Mouse (Mus musculus) gastrocnemius, postnatal 4 days (tissue): ENCODE measurements around the gene Pygm. TPM values are rescaled to one million over a fixed set of nuclear protein-coding genes. Genes with fewer than 3 reads are reported as not detected.
A peak's percentile ranks its signal among the peaks of the same experiment; 100 is the strongest.

Source experiments
- DNase-seq, 2 experiments: peaks; one replicate each; pipeline ENCODE4 v3.0.0; 2021 to 2022; ENCODE audit warnings: low spot score in 2 of 2, mixed read lengths in 2 of 2
- total RNA-seq, 2 experiments: library from RNA; stranded (reverse); gene quantifications; 2 replicates each; pipeline ENCODE4 v1.2.3; 2021

Gene Pygm
- total RNA-seq, 2 experiments from 2014 or later = 2,079 to 2,155 TPM

DNA sequence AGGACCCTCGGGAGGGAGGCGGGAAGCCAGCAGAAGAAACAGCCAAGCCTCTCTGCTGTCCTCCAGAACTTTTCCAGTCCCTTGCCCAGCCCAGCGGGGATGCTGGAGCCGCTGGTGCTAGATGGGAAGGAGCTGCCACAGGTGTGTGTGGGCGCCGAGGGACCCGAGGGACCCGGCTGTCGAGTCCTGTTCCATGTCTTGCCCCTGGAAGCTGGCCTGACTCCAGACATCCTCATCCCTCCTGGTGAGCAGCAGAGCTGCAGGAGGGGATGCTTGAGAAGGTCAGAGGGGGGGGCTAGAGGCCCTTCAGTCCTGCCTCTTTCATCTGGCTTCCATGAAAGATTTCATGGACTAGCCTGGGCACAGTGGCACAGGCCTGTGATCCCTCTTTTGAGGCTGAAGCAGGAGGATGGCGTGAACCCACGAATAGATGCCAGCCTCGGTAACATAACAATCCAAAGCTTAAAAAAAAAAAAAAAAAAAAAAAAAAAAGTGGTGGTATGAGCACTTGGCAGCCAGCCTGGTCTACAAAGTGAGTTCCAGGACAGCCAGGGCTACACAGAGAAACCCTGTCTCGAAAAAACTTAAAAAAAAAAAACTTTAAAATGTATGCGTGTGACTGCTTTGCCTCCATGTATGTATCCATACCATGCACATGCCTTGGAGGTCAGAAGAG is 32.6 kb upstream of the Pygm start:
- no peak for DNase-seq

- no peak for DNase-seq
These were observed 32.1 kb upstream of the Pygm start for GRCm38 (mm10) chr19:6352107-6352505.

DNA sequence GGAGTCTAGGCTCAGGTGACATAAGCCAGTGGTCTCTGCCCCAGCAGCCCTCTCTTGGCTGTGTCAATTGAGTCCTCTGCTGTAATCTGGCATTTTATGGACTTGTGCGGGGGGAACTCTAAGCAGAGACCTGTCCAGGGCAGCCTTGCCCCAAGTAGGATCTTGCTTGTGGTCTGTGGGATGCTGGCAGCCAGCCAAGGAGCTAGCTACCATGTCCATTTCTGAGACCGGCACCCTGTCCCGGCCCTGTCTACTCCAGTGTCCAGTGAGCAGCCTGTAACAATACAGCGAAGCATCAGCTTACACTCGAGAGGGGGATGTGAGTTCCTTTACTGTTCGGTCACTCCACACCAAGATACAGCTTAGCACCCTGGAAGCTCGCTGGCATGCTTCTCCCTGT is 30.2 kb upstream of the Pygm start:
- no peak for DNase-seq

GRCm38 (mm10) chr19:6361291-6361690 is 22.9 kb upstream of the Pygm start:
- DNase-seq = no peak

GRCm38 (mm10) chr19:6363091-6363410 is 21.1 kb upstream of the Pygm start:
- DNase-seq = no peak

DNA sequence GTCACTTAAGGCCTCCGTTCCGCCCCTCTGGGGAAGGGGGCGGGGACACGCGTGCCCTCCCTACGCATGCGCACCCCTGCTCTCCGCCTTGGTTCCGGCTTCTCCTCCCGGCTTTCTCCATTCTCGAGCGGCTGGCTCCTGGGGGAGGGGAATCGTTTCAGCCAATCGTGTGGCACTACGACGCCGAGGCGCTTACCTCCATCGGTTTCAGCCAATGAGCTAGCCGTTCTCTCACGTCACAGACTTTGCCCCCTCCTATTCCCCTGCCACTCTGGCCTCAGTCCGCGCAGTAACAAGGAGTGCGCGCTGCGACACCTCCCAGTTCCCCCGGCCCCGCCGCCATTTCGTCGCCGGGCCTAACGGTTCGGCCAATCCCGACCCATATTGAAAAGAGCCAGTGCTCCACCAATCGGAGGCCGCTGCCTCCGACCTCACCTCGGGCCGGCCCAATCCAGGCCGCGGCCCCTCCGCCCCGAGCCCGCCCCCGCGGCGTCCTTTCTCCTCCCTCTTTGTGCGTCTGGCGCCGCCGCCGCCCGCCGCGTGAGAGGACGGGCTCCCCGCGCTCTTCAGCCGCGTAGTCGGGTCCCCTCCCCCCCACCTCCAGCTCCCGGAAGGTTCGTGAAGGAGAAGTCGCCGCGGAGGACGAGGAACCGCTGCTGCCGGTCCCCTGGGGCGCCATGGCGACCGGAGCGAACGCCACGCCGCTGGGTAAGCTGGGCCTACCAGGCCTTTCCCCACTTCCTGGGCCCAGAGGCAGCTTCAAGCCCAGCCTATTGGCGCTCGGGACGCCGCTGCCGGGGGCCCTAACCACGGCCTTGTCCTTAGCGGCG is 20.6 kb upstream of the Pygm start, which contains the start of gene Sf1:
Sf1 (plus strand) TSS at position 280 of the 830 bp plus-strand sequence.
- peak; percentile 99 for DNase-seq

- DNase-seq = peak; percentile 85 to 94
These were observed 19.9 kb upstream of the Pygm start for GRCm38 (mm10) chr19:6364317-6364725.

DNA sequence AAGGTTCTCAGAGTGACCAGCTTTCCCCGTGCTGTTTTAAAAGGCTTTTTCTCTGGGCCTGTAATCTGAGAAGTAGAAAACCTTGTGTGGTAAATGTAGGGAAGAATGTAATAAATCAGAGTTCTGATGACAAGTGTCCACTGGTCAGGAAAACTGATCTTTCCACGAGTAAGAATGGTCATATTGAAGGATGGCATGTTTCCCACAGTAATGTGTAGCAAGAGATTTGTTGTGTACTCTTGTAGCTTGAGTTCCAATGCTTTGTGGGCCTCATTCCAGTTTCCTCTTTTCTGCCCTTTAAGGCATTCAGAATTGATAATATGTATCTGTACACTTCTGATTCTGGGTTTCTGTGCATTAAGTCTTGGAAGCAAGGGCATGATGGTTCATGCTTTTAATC is 19.4 kb upstream of the Pygm start:
- DNase-seq = no peak

DNA sequence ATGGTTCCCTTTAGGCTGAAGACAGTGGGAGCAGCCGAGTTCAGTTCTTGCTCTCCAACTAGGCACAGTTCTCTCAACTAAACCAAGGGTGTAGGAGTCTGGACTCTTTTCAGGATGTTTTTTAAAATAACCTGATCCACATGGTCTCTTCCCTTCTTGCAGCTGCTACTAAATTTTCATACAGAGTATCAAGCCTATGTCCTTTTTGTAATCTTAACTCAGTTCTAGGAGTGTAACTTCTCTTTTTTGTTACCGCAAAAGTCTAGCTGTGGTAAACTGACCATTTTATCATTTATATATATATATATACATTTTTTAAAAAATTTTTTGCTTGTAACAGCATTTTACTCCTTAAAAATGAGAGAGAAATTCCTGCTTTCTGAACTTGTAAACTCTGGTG is 14.0 kb upstream of the Pygm start:
- DNase-seq = no peak

- DNase-seq = no peak
These were observed 11.8 kb upstream of the Pygm start for GRCm38 (mm10) chr19:6372433-6372832.

DNA sequence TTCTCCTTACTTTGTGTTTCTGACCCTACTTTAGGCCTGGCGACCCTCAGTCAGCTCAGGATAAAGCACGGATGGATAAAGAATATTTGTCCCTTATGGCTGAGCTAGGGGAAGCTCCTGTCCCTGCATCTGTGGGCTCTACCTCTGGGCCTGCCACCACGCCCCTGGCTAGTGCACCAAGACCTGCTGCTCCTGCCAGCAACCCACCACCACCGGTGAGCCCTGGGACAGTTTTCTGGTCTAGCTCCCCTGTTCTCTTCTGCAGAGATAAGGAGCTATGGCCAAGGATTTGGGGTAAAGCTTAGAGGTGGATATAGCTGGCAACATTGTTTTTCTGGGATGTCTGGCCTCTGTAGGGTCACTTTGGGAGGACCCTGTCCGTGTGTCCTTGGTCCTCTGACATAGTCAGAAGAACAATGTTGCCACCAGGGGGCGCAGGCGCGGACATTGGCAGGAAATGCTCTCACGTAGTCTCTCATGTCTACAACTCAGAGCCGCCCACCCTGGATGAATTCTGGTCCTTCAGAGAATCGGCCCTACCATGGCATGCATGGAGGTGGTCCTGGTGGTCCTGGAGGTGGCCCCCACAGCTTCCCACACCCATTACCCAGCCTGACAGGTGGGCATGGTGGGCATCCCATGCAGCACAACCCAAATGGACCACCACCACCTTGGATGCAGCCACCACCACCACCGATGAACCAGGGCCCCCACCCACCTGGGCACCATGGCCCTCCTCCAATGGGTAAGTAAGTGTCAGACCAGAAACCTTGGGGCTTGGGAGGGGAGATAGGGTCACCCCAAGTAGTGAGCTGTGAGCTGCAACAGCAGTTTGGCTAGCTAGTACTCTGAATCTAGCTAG is 10.4 kb upstream of the Pygm start:
- DNase-seq = peak; percentile 84 to 90

GRCm38 (mm10) chr19:6374571-6374970 is 9.6 kb upstream of the Pygm start:
- no peak for DNase-seq

DNA sequence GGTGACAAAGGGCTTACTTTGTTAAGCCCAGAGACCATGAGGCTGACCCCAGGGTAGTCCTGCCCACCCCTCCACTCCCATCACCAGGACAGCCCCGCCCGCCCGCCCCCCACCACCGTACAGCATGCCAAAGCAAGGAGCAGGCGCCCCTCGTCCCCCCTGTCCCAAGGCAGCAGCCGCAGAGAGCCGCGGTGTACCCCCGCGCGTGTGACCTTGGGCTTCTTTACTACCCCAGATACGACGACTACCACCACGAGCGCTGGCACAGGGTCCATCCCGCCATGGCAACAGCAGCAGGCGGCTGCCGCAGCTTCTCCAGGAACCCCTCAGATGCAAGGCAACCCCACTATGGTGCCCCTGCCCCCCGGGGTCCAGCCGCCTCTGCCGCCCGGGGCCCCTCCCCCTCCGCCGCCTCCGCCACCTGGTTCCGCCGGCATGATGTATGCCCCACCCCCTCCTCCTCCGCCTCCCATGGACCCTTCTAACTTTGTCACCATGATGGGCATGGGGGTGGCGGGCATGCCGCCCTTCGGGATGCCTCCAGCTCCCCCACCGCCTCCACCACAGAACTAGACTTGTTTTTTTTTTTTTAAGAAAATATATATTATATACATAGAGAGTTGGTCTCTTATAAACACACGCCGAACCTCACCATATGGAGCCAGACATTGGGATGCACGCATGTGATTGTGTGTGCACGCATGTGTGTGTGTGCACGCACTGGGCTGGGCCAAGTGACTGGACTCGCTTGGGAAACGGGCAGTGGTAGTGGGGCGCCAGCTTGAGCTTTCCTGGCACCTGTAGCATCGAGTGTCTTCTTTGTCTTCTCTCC is 8.6 kb upstream of the Pygm start:
- no peak for DNase-seq

GRCm38 (mm10) chr19:6376255-6376564 is 8.0 kb upstream of the Pygm start:
- peak; percentile 61 to 69 for DNase-seq

DNA sequence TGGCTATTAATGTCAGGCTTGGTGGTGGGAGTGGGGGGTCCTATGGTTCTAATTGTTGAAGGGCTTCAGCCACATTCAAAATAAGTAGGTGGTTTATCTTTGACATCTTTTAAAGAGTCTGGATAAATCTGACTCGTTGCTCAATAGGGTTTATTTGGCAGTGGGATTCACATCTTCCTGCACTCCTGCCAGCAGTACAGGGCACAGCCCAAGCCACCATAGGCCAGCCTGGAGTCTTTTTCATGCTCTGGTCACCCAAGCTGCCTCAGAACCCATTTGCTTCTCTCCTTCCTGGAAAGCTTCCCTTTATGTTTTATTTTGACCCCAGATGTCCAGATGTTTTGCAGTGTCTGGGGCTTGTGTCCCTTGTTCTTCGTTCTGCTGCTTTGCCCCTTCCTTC is 7.6 kb upstream of the Pygm start:
- DNase-seq = no peak

DNA sequence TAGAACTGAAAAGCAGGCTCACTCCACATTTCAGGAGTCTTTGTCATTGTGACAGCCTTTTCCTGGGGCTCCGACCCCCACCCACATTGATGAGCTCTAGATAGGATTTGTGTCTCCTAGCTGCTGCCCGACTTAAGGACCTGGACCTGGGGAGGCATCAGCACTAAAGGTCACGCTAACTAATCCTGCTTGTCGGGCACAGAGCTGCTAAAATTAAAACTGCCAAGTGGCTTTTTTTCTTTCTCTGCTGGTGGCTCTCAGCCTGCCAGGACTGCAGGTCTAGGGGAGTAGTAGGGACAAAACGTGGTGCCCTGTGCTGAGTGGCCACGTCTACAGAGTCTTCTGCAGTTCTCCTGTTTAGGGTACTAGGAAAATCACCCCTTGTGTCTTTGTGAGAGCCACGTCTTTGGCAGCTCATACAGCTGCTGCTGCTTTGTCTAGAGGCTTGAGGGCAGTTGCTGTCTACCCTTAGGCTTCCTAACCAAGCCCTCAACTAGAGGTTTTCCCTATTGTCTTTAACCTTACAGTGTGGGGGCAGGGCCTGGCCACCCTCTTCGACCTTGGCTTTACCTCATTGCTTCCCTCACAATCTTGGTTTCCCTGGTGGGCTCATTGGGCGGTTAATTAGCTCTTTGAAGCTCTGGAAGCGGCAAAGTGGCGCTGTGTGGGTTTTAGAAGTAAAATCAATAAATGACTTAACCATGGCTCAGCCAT is 6.7 kb upstream of the Pygm start:
- no peak for DNase-seq

DNA sequence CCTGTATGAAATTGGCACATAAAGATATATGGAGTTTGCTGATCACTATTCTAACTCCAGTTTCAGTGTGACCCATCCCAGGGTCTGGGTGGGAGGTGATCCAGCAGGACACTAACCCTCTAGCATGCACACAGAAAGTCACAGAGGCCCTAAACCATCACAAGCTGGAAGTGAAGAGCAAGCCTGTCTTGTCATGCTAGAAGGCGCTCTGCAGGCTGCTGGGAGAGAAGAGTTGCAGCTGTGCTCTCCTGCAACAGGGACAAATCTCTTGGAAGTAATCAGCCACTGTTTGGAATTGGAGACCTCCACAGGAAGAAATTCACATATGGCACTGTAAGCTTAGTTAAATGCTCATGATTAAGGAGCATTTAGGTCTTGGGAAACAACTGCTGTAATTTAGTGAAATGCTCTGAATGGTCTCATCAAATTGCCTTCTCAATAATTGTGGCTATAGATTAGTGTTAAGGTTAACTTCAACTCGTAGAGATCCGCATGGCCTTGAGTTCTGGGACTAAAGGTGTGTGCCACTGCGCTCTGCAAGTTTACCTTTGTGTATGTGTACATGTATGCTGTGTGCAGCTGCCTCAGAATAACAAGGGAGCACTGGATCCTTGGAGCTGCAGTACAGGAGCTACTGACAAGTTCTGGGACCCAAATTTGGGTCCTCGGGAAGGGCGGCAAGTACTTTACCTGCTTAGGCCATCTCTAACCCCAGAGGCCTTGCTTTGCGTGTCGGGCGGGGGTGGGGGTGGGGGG is 3.6 kb upstream of the Pygm start:
- DNase-seq = no peak

DNA sequence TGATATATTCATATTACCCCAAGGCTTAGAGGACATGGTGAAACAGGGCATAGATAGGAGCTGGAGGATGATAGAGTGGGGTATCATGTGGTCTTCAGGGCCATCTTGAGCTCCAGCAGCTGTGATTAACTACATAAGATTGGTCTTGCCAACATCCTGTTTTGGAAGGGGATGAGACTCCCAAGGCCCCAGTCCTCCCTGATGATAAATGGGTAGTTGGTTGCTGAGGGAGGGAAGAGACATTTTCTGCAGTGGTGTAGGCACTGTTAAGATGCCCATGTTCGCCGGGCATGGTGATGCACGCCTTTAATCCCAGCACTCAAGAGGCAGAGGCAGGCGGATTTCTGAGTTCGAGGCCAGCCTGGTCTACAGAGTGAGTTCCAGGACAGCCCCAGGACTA is 3.0 kb upstream of the Pygm start:
- DNase-seq = no peak

- no peak for DNase-seq
These were observed 1.8 kb upstream of the Pygm start for GRCm38 (mm10) chr19:6382323-6382924.
